Mouse (Mus musculus): Measurements from ENCODE around the gene Olfr750.

The Olfr750 gene

GRCm38 (mm10) chr14:51027387-51028155 lies 46.7 kb downstream of the Olfr750 start:
- DNase-seq (ENCODE audit: extremely low read depth, low read depth, low spot score): no peak

- no peak for DNase-seq (ENCODE audit: extremely low read depth, low read depth, low spot score)
Measured at GRCm38 (mm10) chr14:51026391-51027133, 47.7 kb downstream of the Olfr750 start.

- DNase-seq (ENCODE audit: extremely low read depth, low read depth, low spot score): no peak
Measured at GRCm38 (mm10) chr14:51024820-51025219, 49.4 kb downstream of the Olfr750 start.

- DNase-seq (ENCODE audit: extremely low read depth, low read depth, low spot score): no peak
Measured at GRCm38 (mm10) chr14:51023457-51023856, 50.8 kb downstream of the Olfr750 start.

- DNase-seq (ENCODE audit: extremely low read depth, low read depth, low spot score): peak; percentile 63
Measured at GRCm38 (mm10) chr14:51017256-51017655, 57.0 kb downstream of the Olfr750 start.
